Mouse (Mus musculus): ENCODE results near the gene BC035044.

- TF ChIP-seq CTCF (IDR thresholded peaks at IDR 0.05; ENCODE audit: low read depth) (no peak), EP300 (IDR thresholded peaks at IDR 0.05; ENCODE audit: low read depth) (no peak)
These were observed 91.0 kb downstream of the BC035044 start for GRCm38 (mm10) chr6:128799896-128800270.

Data from liver, postnatal 0 days (tissue).